Mouse (Mus musculus): ENCODE results near the gene Bicd2.
A peak's percentile ranks its signal among the peaks of the same experiment; 100 is the strongest.

Bicd2 gene

GRCm38 (mm10) chr13:49341012-49341830, at the start of gene Bicd2:
Gene Bicd2, plus strand, starts transcription at chr13:49341585.
- DNase-seq (ENCODE audit: low spot score): peak; percentile 93

GRCm38 (mm10) chr13:49291949-49292348, 49.4 kb upstream of the Bicd2 start:
- no peak for DNase-seq (ENCODE audit: low spot score)

- no peak for DNase-seq (ENCODE audit: low spot score)
Measured at GRCm38 (mm10) chr13:49294108-49294507, 47.3 kb upstream of the Bicd2 start.

GRCm38 (mm10) chr13:49296270-49296669, 45.1 kb upstream of the Bicd2 start:
- no peak for DNase-seq (ENCODE audit: low spot score)

- peak; percentile 20 for DNase-seq (ENCODE audit: low spot score)
Measured at GRCm38 (mm10) chr13:49298514-49299381, 42.6 kb upstream of the Bicd2 start.

- no peak for DNase-seq (ENCODE audit: low spot score)
Measured at GRCm38 (mm10) chr13:49300771-49301170, 40.6 kb upstream of the Bicd2 start.

- DNase-seq (ENCODE audit: low spot score): no peak
Measured at GRCm38 (mm10) chr13:49306771-49307310, 34.5 kb upstream of the Bicd2 start.

- peak; percentile 38 for DNase-seq (ENCODE audit: low spot score)
Measured at GRCm38 (mm10) chr13:49307311-49307969, 33.9 kb upstream of the Bicd2 start.

- no peak for DNase-seq (ENCODE audit: low spot score)
Measured at GRCm38 (mm10) chr13:49308206-49308605, 33.2 kb upstream of the Bicd2 start.

- peak; percentile 58 for DNase-seq (ENCODE audit: low spot score)
Measured at GRCm38 (mm10) chr13:49308861-49309403, 32.5 kb upstream of the Bicd2 start.

- DNase-seq (ENCODE audit: low spot score): no peak
Measured at GRCm38 (mm10) chr13:49309501-49309900, 31.9 kb upstream of the Bicd2 start.

- DNase-seq (ENCODE audit: low spot score): no peak
Measured at GRCm38 (mm10) chr13:49311642-49312041, 29.7 kb upstream of the Bicd2 start.

GRCm38 (mm10) chr13:49316386-49317162, 24.8 kb upstream of the Bicd2 start:
- DNase-seq (ENCODE audit: low spot score): no peak

GRCm38 (mm10) chr13:49317508-49317907, 23.9 kb upstream of the Bicd2 start:
- DNase-seq (ENCODE audit: low spot score): no peak

GRCm38 (mm10) chr13:49317914-49318313, 23.5 kb upstream of the Bicd2 start:
- DNase-seq (ENCODE audit: low spot score): no peak

GRCm38 (mm10) chr13:49320040-49320439, 21.3 kb upstream of the Bicd2 start, which contains the start of gene Fgd3:
Gene Fgd3, minus strand, starts transcription at chr13:49320311.
- DNase-seq (ENCODE audit: low spot score): no peak

- DNase-seq (ENCODE audit: low spot score): no peak
Measured at GRCm38 (mm10) chr13:49320514-49320913, 20.9 kb upstream of the Bicd2 start.

GRCm38 (mm10) chr13:49321452-49321851, 19.9 kb upstream of the Bicd2 start:
- DNase-seq (ENCODE audit: low spot score): no peak

- DNase-seq (ENCODE audit: low spot score): no peak
Measured at GRCm38 (mm10) chr13:49322169-49322568, 19.2 kb upstream of the Bicd2 start.

- no peak for DNase-seq (ENCODE audit: low spot score)
Measured at GRCm38 (mm10) chr13:49322739-49323138, 18.6 kb upstream of the Bicd2 start.

GRCm38 (mm10) chr13:49324871-49325270, 16.5 kb upstream of the Bicd2 start:
- no peak for DNase-seq (ENCODE audit: low spot score)
